Mouse (Mus musculus): Measurements from ENCODE around the gene Gm10912. TPM values are rescaled to one million over a fixed set of nuclear protein-coding genes. Genes with fewer than 3 reads are reported as not detected.

The Gm10912 gene
- total and polyA plus RNA-seq, 2 experiments from 2014 or later: not detected

DNA sequence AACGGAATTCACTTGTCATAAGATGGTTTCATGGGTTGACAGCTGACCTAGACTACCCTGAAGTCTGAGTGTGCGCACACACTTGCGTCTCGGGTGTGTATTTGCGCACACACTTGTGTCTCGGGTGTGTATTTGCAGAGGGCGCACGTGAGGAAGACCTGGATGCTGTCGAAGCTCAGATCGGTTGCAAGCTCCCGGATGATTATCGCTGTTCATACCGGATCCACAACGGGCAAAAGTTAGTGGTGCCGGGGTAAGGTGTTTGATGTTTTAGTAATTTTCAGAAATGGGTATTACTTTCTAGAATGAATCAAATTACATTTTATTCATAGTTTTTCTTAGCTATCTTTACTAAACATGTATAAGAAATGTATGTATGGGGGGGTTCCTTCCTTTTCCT, 22.9 kb upstream of the Gm10912 start:
- no peaks in the 10 kb centered on the region for H3K27me3 ChIP-seq (ENCODE audit: insufficient read depth, low read length)
- no peaks in the 10 kb centered on the region for H3K9me3 ChIP-seq (ENCODE audit: low read length)
- no peak overlapping the region for H3K4me3 ChIP-seq (ENCODE audit: low read length)
- no peak overlapping the region for H3K4me2 ChIP-seq (ENCODE audit: low read depth, low read length)
- ATAC-seq (no peak), DNase-seq (ENCODE audit: low spot score) (no peak)
- WGBS: 94% methylated on average over 15 of the region's 15 CpGs
- peaks cover 15% of the 10 kb centered on the region for H3K36me3 ChIP-seq (ENCODE audit: insufficient read depth, low read length)
- TF ChIP-seq CTCF (IDR thresholded peaks at IDR 0.05; ENCODE audit: low read depth): no peak
- no peak overlapping the region for H3K27ac ChIP-seq
- no peak overlapping the region for H3K9ac ChIP-seq (replicated peaks; ENCODE audit: low read length)
- no peaks in the 10 kb centered on the region for H3K4me1 ChIP-seq (ENCODE audit: insufficient read depth, low read length)

DNA sequence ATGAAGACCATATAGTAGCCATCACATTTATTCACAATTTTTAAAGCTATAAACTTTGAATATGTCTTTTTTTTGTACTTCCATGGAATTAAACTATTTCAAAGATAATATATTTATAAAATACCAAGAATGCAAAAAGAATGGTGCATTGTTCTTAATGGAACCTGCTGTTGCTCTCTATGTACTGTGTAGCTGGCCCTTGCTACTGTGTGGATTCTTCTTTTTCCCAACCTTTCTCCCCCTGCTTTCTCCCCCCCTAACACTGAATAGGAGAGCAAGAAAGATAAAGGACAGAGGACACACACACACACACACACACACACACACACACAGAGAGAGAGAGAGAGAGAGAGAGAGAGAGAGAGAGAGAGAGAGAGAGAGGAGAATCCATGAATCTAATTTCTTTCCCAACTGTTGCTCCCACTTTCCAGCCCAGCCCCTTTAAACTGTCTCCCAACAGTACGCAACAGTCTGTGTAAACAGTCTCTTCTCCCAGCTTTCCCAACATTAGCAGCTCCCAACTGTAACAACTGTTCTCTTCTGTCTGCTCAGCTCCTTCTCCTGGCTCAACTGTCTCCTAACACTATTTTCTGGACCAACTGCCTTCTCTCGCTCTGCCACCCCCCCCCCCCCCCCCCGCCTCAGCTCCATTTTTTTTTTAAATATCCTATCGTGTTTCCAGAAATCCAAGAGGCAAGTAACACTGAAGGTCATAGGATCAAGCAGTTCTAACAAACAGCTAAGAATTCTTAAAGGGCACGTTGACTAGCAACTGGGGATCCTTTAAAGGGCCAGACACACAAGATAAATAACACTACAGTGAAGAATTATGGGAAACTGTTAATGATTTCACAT, 21.8 kb upstream of the Gm10912 start:
- Histone ChIP-seq H3K4me1 (ENCODE audit: insufficient read depth, low read length) (no peaks in the 10 kb centered on the region), H3K27ac (no peak overlapping the region), H3K27me3 (ENCODE audit: insufficient read depth, low read length) (no peaks in the 10 kb centered on the region), H3K4me3 (ENCODE audit: low read length) (no peak overlapping the region), H3K36me3 (ENCODE audit: insufficient read depth, low read length) (peaks cover 21% of the 10 kb centered on the region), H3K4me2 (ENCODE audit: low read depth, low read length) (no peak overlapping the region), H3K9ac (replicated peaks; ENCODE audit: low read length) (no peak overlapping the region), H3K9me3 (ENCODE audit: low read length) (no peaks in the 10 kb centered on the region)
- no peak for ATAC-seq
- no peak for TF ChIP-seq CTCF (IDR thresholded peaks at IDR 0.05; ENCODE audit: low read depth)
- WGBS: 30% methylated on average over 5 of the region's 5 CpGs
- DNase-seq (ENCODE audit: low spot score): no peak

DNA sequence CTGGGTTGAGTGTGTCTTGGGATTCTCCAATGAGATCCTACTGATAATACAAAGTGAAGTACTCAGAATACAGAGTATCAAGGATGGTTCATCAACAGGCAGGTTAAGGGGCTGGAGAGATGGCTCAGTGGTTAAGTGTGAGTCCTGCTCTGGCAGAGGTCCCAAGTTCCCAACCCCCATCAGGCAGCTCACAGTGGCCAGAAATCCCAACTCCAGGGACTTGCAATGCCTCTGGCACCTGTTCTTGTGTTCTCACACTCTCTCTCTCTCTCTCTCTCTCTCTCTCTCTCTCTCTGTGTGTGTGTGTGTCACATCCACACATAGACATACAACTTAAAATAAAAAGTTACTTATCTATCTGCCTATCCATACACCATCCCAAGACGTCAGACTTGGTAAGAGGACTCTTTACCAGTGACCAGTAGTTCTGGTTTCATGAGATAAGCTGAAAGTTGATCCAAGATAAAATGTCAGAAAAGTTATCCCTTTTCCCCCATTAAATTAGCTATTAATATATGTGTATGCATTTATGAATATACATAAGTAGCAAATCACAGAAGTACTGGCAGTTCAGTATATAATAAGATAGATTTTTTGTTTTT, 21.0 kb upstream of the Gm10912 start:
- 81% methylated on average over 1 of the region's 1 CpGs for WGBS

DNA sequence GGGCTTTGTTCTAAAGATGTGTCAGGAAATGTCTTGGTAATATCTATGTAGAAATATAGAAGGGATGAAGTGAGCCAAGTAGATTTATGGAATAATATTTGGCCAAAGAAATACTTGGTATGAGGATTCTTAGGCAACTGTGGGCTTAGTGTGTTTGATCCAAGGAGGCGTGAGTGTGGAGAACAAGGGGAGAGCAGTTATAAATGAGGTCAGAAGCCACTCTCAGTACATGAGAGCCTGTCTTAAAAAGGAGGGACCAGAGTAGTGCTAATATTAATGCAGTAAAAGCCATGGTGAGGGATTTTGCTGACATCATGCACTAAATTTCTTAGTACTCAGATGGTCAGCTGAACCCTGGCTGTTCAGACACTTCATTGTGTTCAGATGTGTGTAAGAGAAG, 7.2 kb upstream of the Gm10912 start:
- Histone ChIP-seq H3K36me3 (ENCODE audit: insufficient read depth, low read length) (peaks cover 27% of the 10 kb centered on the region), H3K4me3 (ENCODE audit: low read length) (no peak overlapping the region), H3K9me3 (ENCODE audit: low read length) (no peaks in the 10 kb centered on the region), H3K9ac (replicated peaks; ENCODE audit: low read length) (no peak overlapping the region), H3K4me1 (ENCODE audit: insufficient read depth, low read length) (no peaks in the 10 kb centered on the region), H3K27me3 (ENCODE audit: insufficient read depth, low read length) (no peaks in the 10 kb centered on the region), H3K27ac (no peak overlapping the region), H3K4me2 (ENCODE audit: low read depth, low read length) (no peak overlapping the region)
- no peak for TF ChIP-seq CTCF (IDR thresholded peaks at IDR 0.05; ENCODE audit: low read depth)
- WGBS: 90% methylated on average over 1 of the region's 1 CpGs
- DNase-seq (ENCODE audit: low spot score) (no peak), ATAC-seq (no peak)

More for the DNA sequence above, 21.0 kb upstream of the Gm10912 start:
- no peaks in the 10 kb centered on the region for H3K9me3 ChIP-seq (ENCODE audit: low read length)
- DNase-seq (ENCODE audit: low spot score): no peak
- H3K27me3 ChIP-seq (ENCODE audit: insufficient read depth, low read length): no peaks in the 10 kb centered on the region
- no peak overlapping the region for H3K4me3 ChIP-seq (ENCODE audit: low read length)
- ATAC-seq: no peak
- H3K9ac ChIP-seq (replicated peaks; ENCODE audit: low read length): no peak overlapping the region
- TF ChIP-seq CTCF (IDR thresholded peaks at IDR 0.05; ENCODE audit: low read depth): no peak
- no peak overlapping the region for H3K4me2 ChIP-seq (ENCODE audit: low read depth, low read length)
- no peaks in the 10 kb centered on the region for H3K4me1 ChIP-seq (ENCODE audit: insufficient read depth, low read length)
- H3K36me3 ChIP-seq (ENCODE audit: insufficient read depth, low read length): peaks cover 21% of the 10 kb centered on the region
- no peak overlapping the region for H3K27ac ChIP-seq

DNA sequence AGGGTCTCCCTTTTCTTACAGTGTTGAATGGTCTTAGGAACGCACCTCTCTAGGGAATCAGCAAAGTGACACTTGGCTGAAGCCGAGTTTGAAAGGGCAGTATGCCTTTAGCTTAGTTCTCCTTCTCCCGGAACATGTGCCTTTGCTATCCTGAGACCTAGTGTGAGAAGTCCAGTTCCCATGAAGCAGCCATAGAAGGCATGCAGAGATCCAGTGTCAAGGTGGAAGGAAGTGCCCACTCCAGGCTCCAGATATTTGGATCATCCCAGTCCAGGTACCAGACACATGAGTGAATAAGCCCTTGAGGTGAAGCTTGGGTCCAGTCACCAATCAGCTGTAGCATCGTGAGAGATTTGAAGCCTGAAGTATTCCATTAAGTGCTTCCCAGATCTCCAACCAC, 6.7 kb upstream of the Gm10912 start:
- peaks cover 23% of the 10 kb centered on the region for H3K36me3 ChIP-seq (ENCODE audit: insufficient read depth, low read length)
- no peak overlapping the region for H3K4me3 ChIP-seq (ENCODE audit: low read length)
- H3K9me3 ChIP-seq (ENCODE audit: low read length): no peaks in the 10 kb centered on the region
- no peaks in the 10 kb centered on the region for H3K27me3 ChIP-seq (ENCODE audit: insufficient read depth, low read length)
- no peak overlapping the region for H3K9ac ChIP-seq (replicated peaks; ENCODE audit: low read length)
- TF ChIP-seq CTCF (IDR thresholded peaks at IDR 0.05; ENCODE audit: low read depth): no peak
- H3K4me1 ChIP-seq (ENCODE audit: insufficient read depth, low read length): no peaks in the 10 kb centered on the region
- ATAC-seq: no peak
- H3K4me2 ChIP-seq (ENCODE audit: low read depth, low read length): no peak overlapping the region
- H3K27ac ChIP-seq: no peak overlapping the region
- 97% methylated on average over 4 of the region's 4 CpGs for WGBS
- DNase-seq (ENCODE audit: low spot score): no peak

DNA sequence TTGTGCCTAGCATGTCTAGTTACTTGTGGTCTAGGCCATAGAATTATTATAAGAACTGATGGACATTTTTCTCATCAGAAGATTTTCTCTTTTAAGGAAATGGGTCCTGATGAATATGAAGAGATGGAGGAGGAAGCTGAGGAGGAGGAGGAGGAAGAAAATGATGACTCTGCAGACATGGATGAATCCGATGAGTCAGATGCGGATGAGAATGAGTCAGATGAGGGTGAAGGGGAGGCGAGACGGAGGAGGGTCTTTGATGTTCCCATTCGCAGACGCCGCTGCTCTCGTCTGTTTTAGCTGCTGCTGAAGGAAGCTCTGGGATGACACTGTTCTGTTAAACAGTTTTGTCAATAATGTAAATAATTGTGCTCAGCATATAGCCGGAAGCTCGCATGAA, 5.8 kb upstream of the Gm10912 start:
- no peak overlapping the region for H3K4me2 ChIP-seq (ENCODE audit: low read depth, low read length)
- no peak overlapping the region for H3K27ac ChIP-seq
- no peak overlapping the region for H3K9ac ChIP-seq (replicated peaks; ENCODE audit: low read length)
- WGBS: 88% methylated on average over 10 of the region's 10 CpGs
- H3K9me3 ChIP-seq (ENCODE audit: low read length): no peaks in the 10 kb centered on the region
- H3K4me3 ChIP-seq (ENCODE audit: low read length): no peak overlapping the region
- H3K4me1 ChIP-seq (ENCODE audit: insufficient read depth, low read length): no peaks in the 10 kb centered on the region
- no peak for DNase-seq (ENCODE audit: low spot score)
- ATAC-seq: no peak
- peaks cover 15% of the 10 kb centered on the region for H3K36me3 ChIP-seq (ENCODE audit: insufficient read depth, low read length)
- no peaks in the 10 kb centered on the region for H3K27me3 ChIP-seq (ENCODE audit: insufficient read depth, low read length)
- no peak for TF ChIP-seq CTCF (IDR thresholded peaks at IDR 0.05; ENCODE audit: low read depth)

DNA sequence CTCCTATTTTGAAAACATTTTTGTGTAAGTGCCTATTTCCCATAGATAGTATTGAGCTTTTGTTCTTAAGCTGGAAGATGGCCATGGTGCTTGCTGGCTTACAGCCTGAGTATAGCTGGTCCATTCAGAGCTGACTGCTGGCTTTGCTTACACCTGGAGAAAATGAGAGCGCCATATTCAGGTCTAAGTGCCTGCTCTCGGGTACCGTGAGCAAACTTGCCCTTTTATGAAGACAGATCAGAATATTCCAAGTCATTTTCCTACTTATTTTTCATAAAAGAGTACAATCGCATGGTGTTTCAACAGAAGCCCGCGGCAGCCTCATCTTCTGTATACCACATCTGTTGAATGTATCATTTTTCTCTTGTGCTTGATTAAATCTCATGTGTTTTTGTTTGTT, 4.6 kb upstream of the Gm10912 start:
- ATAC-seq (no peak), DNase-seq (ENCODE audit: low spot score) (no peak)
- no peaks in the 10 kb centered on the region for H3K27me3 ChIP-seq (ENCODE audit: insufficient read depth, low read length)
- no peaks in the 10 kb centered on the region for H3K4me1 ChIP-seq (ENCODE audit: insufficient read depth, low read length)
- no peaks in the 10 kb centered on the region for H3K9me3 ChIP-seq (ENCODE audit: low read length)
- TF ChIP-seq CTCF (IDR thresholded peaks at IDR 0.05; ENCODE audit: low read depth): no peak
- no peak overlapping the region for H3K27ac ChIP-seq
- 92% methylated on average over 6 of the region's 6 CpGs for WGBS
- no peak overlapping the region for H3K4me2 ChIP-seq (ENCODE audit: low read depth, low read length)
- H3K4me3 ChIP-seq (ENCODE audit: low read length): no peak overlapping the region
- H3K36me3 ChIP-seq (ENCODE audit: insufficient read depth, low read length): peaks cover 14% of the 10 kb centered on the region
- H3K9ac ChIP-seq (replicated peaks; ENCODE audit: low read length): no peak overlapping the region
